Mouse (Mus musculus): ENCODE data around the gene Irs3.
A peak's percentile ranks its signal among the peaks of the same experiment; 100 is the strongest.

Irs3 gene

GRCm38 (mm10) chr5:137645652-137646091 lies at the start of gene Irs3:
Gene Irs3 (minus strand): TSS chr5:137645714.
- DNase-seq = no peak

- no peak for DNase-seq
Measured at GRCm38 (mm10) chr5:137694796-137695195, 49.3 kb upstream of the Irs3 start.

- DNase-seq = no peak
Measured at GRCm38 (mm10) chr5:137691881-137692280, 46.4 kb upstream of the Irs3 start.

- DNase-seq = no peak
Measured at GRCm38 (mm10) chr5:137690531-137690930, 45.0 kb upstream of the Irs3 start.

GRCm38 (mm10) chr5:137689974-137690373 lies 44.5 kb upstream of the Irs3 start:
- no peak for DNase-seq

- no peak for DNase-seq
Measured at GRCm38 (mm10) chr5:137686127-137686790, 40.7 kb upstream of the Irs3 start.

- no peak for DNase-seq
Measured at GRCm38 (mm10) chr5:137685653-137686052, 40.1 kb upstream of the Irs3 start.

- peak; percentile 98 for DNase-seq
Measured at GRCm38 (mm10) chr5:137684294-137685123, 39.0 kb upstream of the Irs3 start, which contains the start of gene Agfg2. Gene Agfg2 (minus strand): TSS chr5:137684726.

GRCm38 (mm10) chr5:137683388-137684293 lies 38.1 kb upstream of the Irs3 start:
- DNase-seq = peak; percentile 29

GRCm38 (mm10) chr5:137682526-137682925 lies 37.0 kb upstream of the Irs3 start:
- DNase-seq = no peak

- no peak for DNase-seq
Measured at GRCm38 (mm10) chr5:137679726-137680125, 34.2 kb upstream of the Irs3 start.

GRCm38 (mm10) chr5:137678736-137679135 lies 33.2 kb upstream of the Irs3 start:
- no peak for DNase-seq

GRCm38 (mm10) chr5:137677859-137678258 lies 32.3 kb upstream of the Irs3 start:
- no peak for DNase-seq

- DNase-seq = no peak
Measured at GRCm38 (mm10) chr5:137674786-137675185, 29.3 kb upstream of the Irs3 start.

- no peak for DNase-seq
Measured at GRCm38 (mm10) chr5:137673015-137673414, 27.5 kb upstream of the Irs3 start.

GRCm38 (mm10) chr5:137672361-137672760 lies 26.8 kb upstream of the Irs3 start:
- DNase-seq = no peak

GRCm38 (mm10) chr5:137671443-137672240 lies 26.1 kb upstream of the Irs3 start:
- DNase-seq = peak; percentile 35

- DNase-seq = no peak
Measured at GRCm38 (mm10) chr5:137670240-137670639, 24.7 kb upstream of the Irs3 start.

- DNase-seq = no peak
Measured at GRCm38 (mm10) chr5:137668971-137669370, 23.5 kb upstream of the Irs3 start.

- no peak for DNase-seq
Measured at GRCm38 (mm10) chr5:137663057-137663456, 17.5 kb upstream of the Irs3 start.

- DNase-seq = no peak
Measured at GRCm38 (mm10) chr5:137660064-137660688, 14.7 kb upstream of the Irs3 start.

GRCm38 (mm10) chr5:137656977-137657376 lies 11.5 kb upstream of the Irs3 start:
- DNase-seq = peak; percentile 68
